Mouse (Mus musculus) kidney, adult 2 months (tissue): ENCODE data around the gene Capg.

ENCODE experiments used
- CTCF ChIP-seq: fragments of 200-500 bp; conservative IDR thresholded peaks from 2 replicates; pipeline ENCODE4 v1.5.1; 2011; ENCODE audit warnings: low read depth, mild to moderate bottlenecking, control low read depth, low read length, moderate library complexity, mixed read lengths; ENCODE audit not compliant: insufficient read depth, insufficient read length
- POLR2A ChIP-seq: fragments of 200-500 bp; IDR thresholded peaks from one replicate; pipeline ENCODE4 v1.6.1; 2011; ENCODE audit warnings: low read depth, low read length, control low read depth

GRCm38 (mm10) chr6:72600771-72601170 is 56.6 kb downstream of the Capg start:
- no peak for TF ChIP-seq POLR2A
- no peak for TF ChIP-seq CTCF
